In genomic region chr8:126826328-126827285, GRCm38 (mm10) we compare ENCODE assay signal across 8 mouse cellular contexts.
DNase-seq lines count a peak whose midpoint lies in the region; ATAC-seq and TF ChIP-seq lines count a peak whose summit lies in the region.

No protein-coding gene starts in this region.

- ATAC-seq in frontal cortex, adult (ENCODE audit: low TSS enrichment): peak; percentile 21; the same call in 1 of the 2 replicates
- ATAC-seq in hindbrain, embryonic 13.5 days (ENCODE audit: low FRiP score): peak; percentile 82
- ATAC-seq in limb, embryonic 11.5 days (ENCODE audit: insufficient number of reproducible peaks, low FRiP score, low TSS enrichment, low read depth): peak; percentile 94
- peak; percentile 87 for ATAC-seq in midbrain, embryonic 13.5 days

- H3K4me3 ChIP-seq in bone marrow, adult 2 months (replicated peaks; ENCODE audit: control insufficient read depth, low read depth, low read length): no peak overlapping the region
- H3K4me3 ChIP-seq in hindbrain, embryonic 13.5 days: no peak overlapping the region
- H3K4me3 ChIP-seq in limb, embryonic 11.5 days (ENCODE audit: low read depth, low read length): no peak overlapping the region
- no peak overlapping the region; the same call in 1 of the 2 replicates for H3K4me3 ChIP-seq in midbrain, embryonic 13.5 days (replicated peaks)

- peaks cover 16% of the 10 kb centered on the region for H3K4me1 ChIP-seq in bone marrow, adult 2 months (ENCODE audit: control insufficient read depth, insufficient read depth, low read length)
- H3K4me1 ChIP-seq in hindbrain, embryonic 13.5 days (replicated peaks): peaks cover 42% of the 10 kb centered on the region
- H3K4me1 ChIP-seq in limb, embryonic 11.5 days (ENCODE audit: control insufficient read depth, insufficient read depth, low read length): peaks cover 18% of the 10 kb centered on the region
- peaks cover 27% of the 10 kb centered on the region for H3K4me1 ChIP-seq in midbrain, embryonic 13.5 days (replicated peaks)

- no peak for TF ChIP-seq POLR2A in bone marrow, adult 2 months (IDR thresholded peaks at IDR 0.05; ENCODE audit: borderline replicate concordance, control insufficient read depth, low read depth, low read length)

- no peaks in the 10 kb centered on the region for H3K9me3 ChIP-seq in hindbrain, embryonic 13.5 days
- no peaks in the 10 kb centered on the region for H3K9me3 ChIP-seq in limb, embryonic 11.5 days (ENCODE audit: control insufficient read depth, low read length)
- H3K9me3 ChIP-seq in midbrain, embryonic 13.5 days: no peaks in the 10 kb centered on the region

- WGBS in bone marrow, adult 2 months: 21% methylated on average over 11 of the region's 11 CpGs
- WGBS in hindbrain, embryonic 13.5 days: 4% methylated on average over 11 of the region's 11 CpGs
- 2% methylated on average over 11 of the region's 11 CpGs for WGBS in limb, embryonic 11.5 days
- WGBS in midbrain, embryonic 13.5 days: 4% methylated on average over 11 of the region's 11 CpGs

- H3K36me3 ChIP-seq in hindbrain, embryonic 13.5 days: no peaks in the 10 kb centered on the region
- H3K36me3 ChIP-seq in limb, embryonic 11.5 days (ENCODE audit: control insufficient read depth, insufficient read depth, low read length): no peaks in the 10 kb centered on the region
- no peaks in the 10 kb centered on the region for H3K36me3 ChIP-seq in midbrain, embryonic 13.5 days

- H3K27me3 ChIP-seq in hindbrain, embryonic 13.5 days: no peaks in the 10 kb centered on the region
- H3K27me3 ChIP-seq in limb, embryonic 11.5 days (ENCODE audit: control insufficient read depth, insufficient read depth, low read length): no peaks in the 10 kb centered on the region
- no peaks in the 10 kb centered on the region for H3K27me3 ChIP-seq in midbrain, embryonic 13.5 days

- no peak for TF ChIP-seq CTCF in bone marrow, adult 2 months (IDR thresholded peaks at IDR 0.05; ENCODE audit: control insufficient read depth, insufficient read depth, low read length)

- no peak for DNase-seq in frontal cortex, postnatal 25 days (ENCODE audit: low spot score in 2 of 2)
- DNase-seq in frontal cortex, postnatal 14 days (ENCODE audit: low spot score in 2 of 2): peak; percentile 36 to 59
- DNase-seq in limb, embryonic 11.5 days (ENCODE audit: low spot score): peak; percentile 95
- DNase-seq in thymus, postnatal 25 days: peak; percentile 68

- peak overlapping the region; percentile 67 for H3K9ac ChIP-seq in hindbrain, embryonic 13.5 days
- H3K9ac ChIP-seq in limb, embryonic 11.5 days (ENCODE audit: low read length): peak overlapping the region; percentile 51
- peak overlapping the region; percentile 59 for H3K9ac ChIP-seq in midbrain, embryonic 13.5 days (replicated peaks)

- peak overlapping the region; percentile 82 for H3K27ac ChIP-seq in bone marrow, adult 2 months (ENCODE audit: control insufficient read depth, insufficient read depth, low read depth, low read length, poor library complexity)
- peak overlapping the region; percentile 97 for H3K27ac ChIP-seq in hindbrain, embryonic 13.5 days
- H3K27ac ChIP-seq in limb, embryonic 11.5 days (replicated peaks; ENCODE audit: low read depth, low read length): peak overlapping the region; percentile 98
- H3K27ac ChIP-seq in midbrain, embryonic 13.5 days: peak overlapping the region; percentile 97

- H3K4me2 ChIP-seq in hindbrain, embryonic 13.5 days: peak overlapping the region; percentile 29
- no peak overlapping the region; the same call in 1 of the 2 replicates for H3K4me2 ChIP-seq in limb, embryonic 11.5 days (ENCODE audit: low read depth, severe bottlenecking)
- H3K4me2 ChIP-seq in midbrain, embryonic 13.5 days (replicated peaks): peak overlapping the region; percentile 29

Comparison
In these comparisons a context has a peak if more than half of its experiments do, and no peak if none do; other contexts are left out.
1. DNase-seq: peak in frontal cortex, postnatal 14 days (2 of 2), limb, embryonic 11.5 days (single experiment) and thymus, postnatal 25 days (single experiment); none in frontal cortex, postnatal 25 days (0 of 2).
2. ATAC-seq: peak in every context shown above with its lines; median percentile 94 in limb, embryonic 11.5 days; 87 in midbrain, embryonic 13.5 days; 82 in hindbrain, embryonic 13.5 days; 21 in frontal cortex, adult.
3. Peak in every context shown above with its lines, with median percentiles within 50 percentile points of each other: H3K27ac ChIP-seq and H3K9ac ChIP-seq.